Mouse (Mus musculus) hindbrain, embryonic 16.5 days (tissue): ENCODE data around the gene Msto1. TPM values are rescaled to one million over a fixed set of nuclear protein-coding genes. Genes with fewer than 3 reads are reported as not detected.
"Not testable (repeated sequence)": the region's sequence is repeated elsewhere in the genome, so short reads cannot be mapped to it uniquely, and the experiment has no call there.

Experiments used
- ATAC-seq: fragments of 200-750 bp; cut with Nextera tagmentation; 2 replicates; pipeline ENCODE4 v1.8.0; 2017; ENCODE audit warnings: moderate TSS enrichment, moderate library complexity
- H3K27ac ChIP-seq: fragments of 300-500 bp; sonication (generic); 2 replicates; pipeline ENCODE4 v1.5.1; 2014; ENCODE audit warnings: low read depth, mild to moderate bottlenecking, control low read depth, low read length, moderate library complexity
- H3K27me3 ChIP-seq: fragments of 300-500 bp; sonication (generic); replicated peaks from 2 replicates; pipeline ENCODE4 v1.6.1; 2014; ENCODE audit warnings: low read length; ENCODE audit not compliant: control insufficient read depth, insufficient read depth
- H3K36me3 ChIP-seq: fragments of 300-500 bp; sonication (generic); 2 replicates; pipeline ENCODE4 v1.6.1; 2014; ENCODE audit warnings: mild to moderate bottlenecking, low read length, moderate library complexity, mixed read lengths; ENCODE audit not compliant: control insufficient read depth, insufficient read depth
- H3K4me1 ChIP-seq: fragments of 300-500 bp; sonication (generic); 2 replicates; pipeline ENCODE4 v1.6.1; 2014; ENCODE audit warnings: low read depth, low read length; ENCODE audit not compliant: control insufficient read depth, insufficient read depth
- H3K4me2 ChIP-seq: fragments of 300-500 bp; sonication (generic); 2 replicates; pipeline ENCODE4 v1.6.1; 2014; ENCODE audit warnings: mild to moderate bottlenecking, low read length, control low read depth, moderate library complexity
- H3K4me3 ChIP-seq: fragments of 300-500 bp; sonication (generic); 2 replicates; pipeline ENCODE4 v1.5.1; 2014; ENCODE audit warnings: mild to moderate bottlenecking, low read length, control low read depth, moderate library complexity
- H3K9ac ChIP-seq: fragments of 300-500 bp; sonication (generic); 2 replicates; pipeline ENCODE4 v1.6.1; 2014; ENCODE audit warnings: low read depth, mild to moderate bottlenecking, control low read depth, low read length, moderate library complexity
- H3K9me3 ChIP-seq: fragments of 300-500 bp; sonication (generic); 2 replicates; pipeline ENCODE4 v1.6.1; 2014; ENCODE audit warnings: mild to moderate bottlenecking, low read length, moderate library complexity; ENCODE audit not compliant: control insufficient read depth
- WGBS: fragments of 180-500 bp; shearing (Covaris S2); extraction: QIAGEN DNeasy Blood & Tissue Kit; methylation state at CpG from one replicate; pipeline ENCODE4 v1.1.7; 2014; 5-methylcytosine and 5-hydroxymethylcytosine counted together
- polyA plus RNA-seq: library from polyadenylated mRNA; unstranded; fragments of >200 nt; fragmentation: Nextera tagmentation; extraction: Ambion mirVana; gene quantifications from 2 replicates; pipeline ENCODE4 v1.2.1, GENCODE M21; 2015

The Msto1 gene
- polyA plus RNA-seq: 53.9 and 55.3 TPM in 2 replicates

DNA sequence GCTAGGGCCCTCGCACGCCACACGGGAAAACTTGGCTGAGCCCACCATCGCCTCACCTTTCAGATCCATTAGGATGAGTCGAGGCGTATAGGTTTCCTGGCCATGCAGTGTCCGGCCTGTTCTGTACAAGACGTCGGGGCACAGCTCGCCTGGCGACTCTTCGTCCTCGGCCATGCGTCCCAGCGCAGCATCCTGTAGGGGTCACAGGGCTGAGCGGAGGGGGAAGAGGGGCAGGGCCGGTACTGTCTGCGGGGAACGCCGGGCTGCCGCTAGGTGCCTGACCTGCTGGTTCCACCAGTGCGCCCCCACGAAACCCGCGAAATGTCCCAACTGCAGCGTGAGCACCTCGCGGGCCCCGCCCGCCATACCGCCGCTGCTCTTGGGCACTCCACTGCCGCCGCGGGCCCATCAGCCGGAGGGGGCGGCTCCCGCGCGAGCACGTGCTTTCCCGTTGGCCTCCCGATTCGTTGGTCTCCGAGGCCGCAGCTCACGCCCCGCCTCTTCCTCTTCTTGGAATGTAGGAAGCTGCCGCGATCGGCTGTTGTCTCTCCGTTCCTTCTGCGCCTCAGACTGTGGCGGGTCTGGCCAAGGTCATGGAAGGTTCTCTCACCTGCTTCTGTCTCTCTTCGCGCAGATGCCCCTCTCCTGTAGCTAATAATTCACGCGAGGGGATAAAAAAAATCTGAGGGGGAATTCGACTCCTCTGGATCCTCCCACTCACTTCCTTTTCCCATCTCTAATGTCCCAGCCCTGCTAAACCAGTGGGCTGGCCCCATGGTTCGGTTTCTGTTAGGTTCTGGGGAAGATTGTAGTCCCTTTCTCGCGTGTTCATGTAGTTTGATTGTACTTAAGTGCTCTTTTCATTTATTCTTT lies at the start of gene Msto1:
Msto1 (minus strand) TSS at position 489 of the 873 bp plus-strand sequence.
- ATAC-seq: peak; percentile 98
- Histone ChIP-seq H3K27me3 (no peaks in the 10 kb centered on the region), H3K36me3 (peaks cover 26% of the 10 kb centered on the region), H3K27ac (peak within 1 kb of the TSS; percentile 86), H3K9me3 (no peaks in the 10 kb centered on the region), H3K4me3 (peak within 1 kb of the TSS; percentile 71), H3K4me2 (peak within 1 kb of the TSS; percentile 70), H3K9ac (peak within 1 kb of the TSS; percentile 78), H3K4me1 (peaks cover 14% of the 10 kb centered on the region)
- WGBS: under 1% methylated on average over 61 of the region's 62 CpGs

DNA sequence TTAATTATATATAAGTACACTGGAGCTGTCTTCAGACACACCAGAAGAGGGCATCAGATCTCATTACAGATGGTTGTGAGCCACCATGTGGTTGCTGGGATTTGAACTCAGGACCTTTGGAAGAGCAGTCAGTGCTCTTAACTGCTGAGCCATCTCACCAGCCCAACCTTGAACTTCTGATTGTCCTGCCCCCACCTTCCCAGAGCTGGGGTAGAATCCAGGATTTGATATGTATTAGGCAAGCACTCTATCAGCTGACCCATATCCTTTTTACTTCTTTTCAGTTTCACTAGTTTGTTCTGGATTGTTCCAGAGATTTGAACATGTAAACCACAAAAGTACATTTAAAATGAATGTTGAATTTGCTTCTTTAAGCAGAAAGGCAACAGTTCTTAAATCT lies 49.4 kb upstream of the Msto1 start:
- not testable (repeated sequence) for H3K4me3 ChIP-seq, H3K36me3 ChIP-seq, H3K9ac ChIP-seq, ATAC-seq, H3K27me3 ChIP-seq, H3K27ac ChIP-seq, H3K4me1 ChIP-seq, H3K4me2 ChIP-seq, H3K9me3 ChIP-seq

DNA sequence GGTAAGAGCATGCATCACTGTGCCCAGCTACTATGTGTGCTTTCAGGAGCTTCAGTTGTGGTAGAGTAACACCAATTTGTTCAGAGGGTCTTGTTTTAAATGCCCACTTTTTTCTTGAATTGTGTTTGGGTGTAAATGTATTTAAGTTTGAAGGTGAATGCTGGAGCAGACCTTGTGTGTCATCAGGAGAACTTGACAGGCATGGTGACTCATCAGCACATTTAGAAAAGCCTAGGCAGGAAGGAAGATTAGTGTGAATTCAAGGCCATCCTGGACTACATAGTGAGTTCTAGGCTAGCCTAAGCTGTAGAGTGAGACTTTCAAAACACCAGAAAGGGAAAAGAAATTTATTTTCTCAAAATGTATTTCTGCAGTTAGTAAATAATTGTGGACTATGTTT lies 39.9 kb upstream of the Msto1 start:
- Histone ChIP-seq H3K36me3 (no peaks in the 10 kb centered on the region), H3K27ac (no peak overlapping the region), H3K9me3 (no peaks in the 10 kb centered on the region), H3K4me3 (no peak overlapping the region), H3K9ac (no peak overlapping the region), H3K4me2 (no peak overlapping the region), H3K27me3 (no peaks in the 10 kb centered on the region), H3K4me1 (peaks cover 18% of the 10 kb centered on the region)
- ATAC-seq: no peak

DNA sequence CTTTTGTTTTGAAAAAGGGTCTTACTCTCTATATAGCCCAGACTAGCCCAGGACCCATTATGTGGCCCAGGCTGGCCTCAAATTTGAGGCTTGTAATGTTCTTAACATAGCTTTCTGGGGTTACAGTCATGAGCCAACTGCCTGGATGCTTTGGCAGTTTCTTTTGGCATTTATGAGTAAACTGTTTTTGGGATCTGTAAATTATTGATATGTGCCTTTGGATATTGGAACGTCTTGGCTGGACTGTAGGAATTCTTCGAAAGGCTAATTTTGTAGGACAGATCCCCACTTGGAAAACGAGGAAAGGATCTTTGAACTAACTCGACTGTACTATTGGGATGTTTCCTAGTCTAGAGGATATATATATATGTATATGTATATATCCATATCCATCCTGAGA lies 39.4 kb upstream of the Msto1 start:
- H3K36me3 ChIP-seq: no peaks in the 10 kb centered on the region
- H3K27ac ChIP-seq: no peak overlapping the region
- H3K9me3 ChIP-seq: no peaks in the 10 kb centered on the region
- peaks cover 23% of the 10 kb centered on the region for H3K4me1 ChIP-seq
- H3K27me3 ChIP-seq: no peaks in the 10 kb centered on the region
- H3K4me3 ChIP-seq: no peak overlapping the region
- H3K4me2 ChIP-seq: no peak overlapping the region
- WGBS: 89% methylated on average over 4 of the region's 4 CpGs
- H3K9ac ChIP-seq: no peak overlapping the region
- no peak for ATAC-seq

DNA sequence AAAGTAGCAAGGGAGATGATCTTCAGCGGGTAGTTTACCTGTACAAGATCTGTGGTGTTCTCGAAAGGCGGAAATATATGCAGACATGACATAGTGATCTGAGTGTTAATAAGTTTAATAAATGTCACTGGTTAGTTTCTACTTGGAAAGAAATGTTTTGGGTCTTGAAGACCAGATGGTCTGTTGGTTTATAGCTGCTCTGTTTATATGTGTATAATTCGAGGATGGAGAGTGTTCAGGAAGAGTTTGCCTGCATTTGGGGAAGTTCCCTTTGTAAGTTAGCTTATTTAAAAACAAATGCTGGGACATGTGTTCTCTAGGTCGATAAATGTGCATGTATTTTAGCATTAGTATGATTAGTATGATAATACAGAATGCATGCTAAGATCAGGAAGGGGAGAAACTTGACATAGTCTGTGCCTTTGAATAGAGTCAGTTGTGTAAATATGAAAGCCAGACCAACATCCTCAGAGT lies 37.6 kb upstream of the Msto1 start:
- no peaks in the 10 kb centered on the region for H3K27me3 ChIP-seq
- H3K27ac ChIP-seq: peak overlapping the region; percentile 99
- no peaks in the 10 kb centered on the region for H3K9me3 ChIP-seq
- peak overlapping the region; percentile 82 for H3K4me3 ChIP-seq
- ATAC-seq: no peak
- 0% methylated on average over 5 of the region's 5 CpGs for WGBS
- H3K9ac ChIP-seq: peak overlapping the region; percentile 94
- H3K4me1 ChIP-seq: peaks cover 24% of the 10 kb centered on the region
- peak overlapping the region; percentile 78 for H3K4me2 ChIP-seq
- no peaks in the 10 kb centered on the region for H3K36me3 ChIP-seq

DNA sequence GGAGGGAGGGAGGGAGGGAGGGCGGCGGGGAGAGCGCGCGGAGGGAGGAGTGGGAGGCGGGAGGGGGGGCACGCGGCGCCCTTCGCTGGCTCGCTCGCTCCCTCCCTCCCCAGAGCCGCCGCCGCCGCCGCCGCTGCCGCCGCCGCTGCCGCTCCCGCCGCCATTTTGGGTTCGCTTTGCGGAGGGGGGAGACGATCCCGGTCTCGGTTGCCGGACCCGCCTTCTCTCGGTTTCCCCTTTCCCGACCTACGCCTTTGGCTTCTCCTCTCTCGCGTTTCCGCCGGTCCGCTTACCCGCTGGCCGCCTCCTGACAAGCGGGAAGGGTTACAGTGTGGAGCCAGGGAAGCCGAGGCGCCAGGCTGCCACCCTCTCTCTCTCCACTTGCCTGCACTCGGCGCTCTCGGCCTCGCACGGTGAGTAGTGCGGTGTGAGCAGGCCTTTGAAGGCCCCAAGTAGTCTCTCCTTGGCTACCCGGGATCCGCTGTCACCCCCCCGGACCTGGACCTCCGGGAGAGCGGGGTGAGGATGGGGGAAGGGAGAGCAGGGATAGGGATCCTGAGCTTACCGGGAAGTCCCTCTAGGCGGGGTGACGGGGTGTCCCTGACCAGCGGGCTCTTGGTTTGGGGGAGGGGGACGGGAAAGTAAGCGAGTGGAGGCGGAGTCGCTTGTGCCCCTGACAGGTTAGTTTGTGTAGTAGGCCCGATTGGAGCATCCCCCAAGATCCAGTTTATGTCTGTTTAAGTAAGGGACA lies 37.0 kb upstream of the Msto1 start, which contains the start of the genes Ash1l and Dap3:
Ash1l (plus strand) TSS at position 47 of the 751 bp plus-strand sequence.
Dap3 (minus strand) TSS at position 606 of the 751 bp plus-strand sequence.
- Histone ChIP-seq H3K4me3 (peak within 1 kb of the TSS; percentile 82), H3K9me3 (no peaks in the 10 kb centered on the region), H3K36me3 (no peaks in the 10 kb centered on the region), H3K27me3 (no peaks in the 10 kb centered on the region), H3K27ac (peak within 1 kb of the TSS; percentile 99), H3K4me2 (peak within 1 kb of the TSS; percentile 80), H3K4me1 (peaks cover 24% of the 10 kb centered on the region), H3K9ac (peak within 1 kb of the TSS; percentile 94)
- peak; percentile 80 for ATAC-seq
- WGBS: under 1% methylated on average over 39 of the region's 64 CpGs

DNA sequence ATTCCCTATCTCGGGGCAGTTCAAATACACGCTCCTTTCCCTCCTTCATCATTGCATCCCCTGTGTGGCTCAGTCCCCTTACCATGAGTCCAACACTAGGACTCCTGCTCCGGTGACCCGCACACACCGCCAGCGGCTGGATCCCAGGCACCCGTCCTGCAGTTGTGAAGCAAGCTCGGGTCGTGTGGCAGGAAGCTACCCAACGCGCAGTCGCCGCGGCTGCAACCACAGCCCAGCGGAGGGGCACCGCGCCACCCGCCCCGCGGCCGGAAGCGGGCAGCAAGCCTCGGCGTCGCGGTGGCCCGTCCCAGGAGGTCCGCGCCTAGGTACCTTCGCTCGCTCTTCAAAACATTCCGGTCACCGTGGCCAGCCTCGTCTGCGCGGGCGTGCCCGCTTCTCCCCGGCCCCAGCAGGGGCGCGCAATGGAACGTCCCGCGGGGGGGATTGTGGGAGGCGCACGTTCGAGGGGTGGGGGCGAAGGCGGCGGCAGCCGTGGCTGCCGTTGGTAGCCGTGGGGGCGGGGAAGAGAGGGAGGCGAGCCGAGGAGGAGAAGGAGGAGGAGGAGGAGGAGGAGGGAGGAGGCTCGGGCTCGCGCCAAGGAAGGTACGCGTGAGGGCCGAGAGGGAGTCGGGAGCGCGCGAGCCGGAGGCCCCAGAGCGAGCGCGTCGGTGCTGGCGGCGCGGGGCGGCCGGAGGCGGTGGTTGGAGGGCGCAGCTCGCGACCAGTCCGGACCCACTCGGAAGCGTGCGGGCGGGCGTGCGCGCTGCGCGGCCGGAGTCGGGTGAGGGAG lies 36.2 kb upstream of the Msto1 start:
- Histone ChIP-seq H3K4me2 (peak overlapping the region; percentile 80), H3K27ac (peak overlapping the region; percentile 99), H3K4me3 (peak overlapping the region; percentile 82), H3K9me3 (no peaks in the 10 kb centered on the region), H3K4me1 (peaks cover 24% of the 10 kb centered on the region), H3K36me3 (no peaks in the 10 kb centered on the region), H3K27me3 (no peaks in the 10 kb centered on the region), H3K9ac (peak overlapping the region; percentile 94)
- peak; percentile 93 for ATAC-seq
- WGBS: under 1% methylated on average over 83 of the region's 92 CpGs

DNA sequence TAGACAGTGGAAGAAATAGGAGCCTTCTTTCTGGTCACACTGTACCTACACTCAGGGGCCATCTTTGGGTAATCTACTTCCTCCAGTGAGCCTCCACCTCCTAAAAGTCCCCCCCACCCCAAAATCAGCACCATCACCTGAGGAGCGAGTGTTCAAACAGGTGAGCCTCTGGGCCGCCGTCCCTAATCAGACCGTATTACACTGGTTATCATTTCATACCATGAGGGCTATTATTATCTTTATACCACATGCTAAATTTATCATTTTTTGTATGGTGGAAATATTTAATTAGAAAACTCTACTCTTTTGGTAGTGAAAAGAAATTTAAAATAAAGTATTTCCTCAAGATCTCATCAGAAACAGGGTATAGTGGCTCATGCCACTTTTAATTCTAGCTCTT lies 30.3 kb upstream of the Msto1 start:
- H3K4me2 ChIP-seq: no peak overlapping the region
- no peak overlapping the region for H3K27ac ChIP-seq
- no peaks in the 10 kb centered on the region for H3K27me3 ChIP-seq
- WGBS: 88% methylated on average over 4 of the region's 4 CpGs
- ATAC-seq: no peak
- H3K4me1 ChIP-seq: peaks cover 10% of the 10 kb centered on the region
- H3K36me3 ChIP-seq: peaks cover 12% of the 10 kb centered on the region
- H3K4me3 ChIP-seq: no peak overlapping the region
- no peaks in the 10 kb centered on the region for H3K9me3 ChIP-seq
- H3K9ac ChIP-seq: no peak overlapping the region
